Comparison of ENCODE assay signal across 20 mouse cellular contexts in the genomic region with DNA sequence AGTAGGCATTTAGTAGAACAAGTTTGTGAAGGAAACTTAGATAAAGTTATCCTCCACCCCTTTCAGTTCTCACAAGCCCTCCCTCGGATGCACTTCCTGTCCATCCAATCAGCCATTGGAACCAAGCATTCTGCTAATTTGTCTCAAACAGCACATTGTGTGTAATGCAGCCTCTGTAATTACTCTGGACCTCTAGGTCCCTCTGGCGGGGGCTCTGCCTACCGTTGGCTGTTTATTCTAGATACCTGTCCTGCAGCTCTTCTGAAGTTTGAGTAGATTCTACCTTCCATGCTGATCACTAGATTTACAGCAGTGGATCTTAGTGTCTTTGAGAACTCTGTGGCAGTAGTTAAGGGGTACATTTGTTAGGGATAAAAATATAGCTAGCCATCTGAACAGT.
DNase-seq lines count a peak whose midpoint lies in the region; ATAC-seq and TF ChIP-seq lines count a peak whose summit lies in the region.
"Had no signal": no experiment of that assay in that cellular context is flagged by ENCODE, and none has a peak within 500 bp of the region (broad histone marks: within the 10 kb centered on the region; RNA-seq: fewer than 3 reads in every experiment).

No protein-coding gene starts in this region.

- TF ChIP-seq POLR2A in kidney, adult 2 months (IDR thresholded peaks at IDR 0.05; ENCODE audit: low read depth, low read length): no peak
- no peak for TF ChIP-seq POLR2A in CH12.LX (IDR thresholded peaks at IDR 0.05; ENCODE audit: low read depth, low read length)

- peak; percentile 10; the same call in 1 of the 2 replicates for TF ChIP-seq CTCF in gastrocnemius, adult 2 months (IDR thresholded peaks at IDR 0.05)
- no peak; the same call in 1 of the 2 replicates for TF ChIP-seq CTCF in kidney, adult 2 months (conservative IDR thresholded peaks at IDR 0.05; ENCODE audit: insufficient read depth, insufficient read length, low read depth, low read length)
- peak in 1 of 2 experiments; percentile 63; a peak in 2 of 4 replicates for TF ChIP-seq CTCF in CH12.LX (conservative IDR thresholded peaks at IDR 0.05 in 1 of 2, IDR thresholded peaks at IDR 0.05 in 1 of 2; ENCODE audit: low read depth in 2 of 2, low read length in 2 of 2)

- H3K79me2 ChIP-seq in CH12.LX (replicated peaks; ENCODE audit: control insufficient read depth, extremely low read depth, insufficient read depth, poor library complexity, severe bottlenecking): no peaks in the 10 kb centered on the region

- no peak for TF ChIP-seq EP300 in CH12.LX (IDR thresholded peaks at IDR 0.05; ENCODE audit: low read length)

- TF ChIP-seq RAD21 in CH12.LX (IDR thresholded peaks at IDR 0.05; ENCODE audit: low read depth, low read length): peak; percentile 65

- H3K4me3 ChIP-seq in gastrocnemius, adult 2 months: no peak overlapping the region
- no peak overlapping the region for H3K4me3 ChIP-seq in kidney, adult 2 months (ENCODE audit: insufficient read depth, low read depth, low read length)
- H3K4me3 ChIP-seq in kidney, embryonic 14.5 days (ENCODE audit: low read length): no peak overlapping the region
- no peak overlapping the region for H3K4me3 ChIP-seq in CH12.LX (replicated peaks in 1 of 3; ENCODE audit: low read depth in 2 of 3, low read length in 2 of 3, poor library complexity in 1 of 3)
- H3K4me3 ChIP-seq: heart, embryonic 15.5 days; hindbrain, embryonic 15.5 days; midbrain, embryonic 12.5 days; neural tube, embryonic 15.5 days; stomach, embryonic 15.5 days had no signal

- H3K9ac ChIP-seq in kidney, embryonic 14.5 days (ENCODE audit: low read depth, low read length): no peak overlapping the region
- no peak overlapping the region for H3K9ac ChIP-seq in CH12.LX (ENCODE audit: insufficient read depth, low read depth)
- H3K9ac ChIP-seq: heart, embryonic 15.5 days; hindbrain, embryonic 15.5 days; midbrain, embryonic 12.5 days; neural tube, embryonic 15.5 days; stomach, embryonic 15.5 days had no signal

- in situ Hi-C loops in CH12.LX (cut with MboI; ENCODE audit: low pct_ligation_motif_present, low pct_unique_long_range_greater_than_20kb, low sequenced_read_pairs): no loop called here

- no peaks in the 10 kb centered on the region for H3K27me3 ChIP-seq in kidney, adult 2 months (replicated peaks; ENCODE audit: control insufficient read depth, insufficient read depth, low read length)
- H3K27me3 ChIP-seq in kidney, embryonic 14.5 days (ENCODE audit: control insufficient read depth, insufficient read depth, low read length): no peaks in the 10 kb centered on the region
- no peaks in the 10 kb centered on the region for H3K27me3 ChIP-seq in CH12.LX (replicated peaks)
- H3K27me3 ChIP-seq: heart, embryonic 15.5 days; hindbrain, embryonic 15.5 days; midbrain, embryonic 12.5 days; neural tube, embryonic 15.5 days; stomach, embryonic 15.5 days had no signal

- DNase-seq in gastrocnemius, adult 2 months: no peak
- no peak for DNase-seq in gastrocnemius, postnatal 10 days
- DNase-seq in kidney, adult 2 months: peak; percentile 40
- DNase-seq in CH12.LX (ENCODE audit: extremely low read depth) (no peak), adipocyte (ENCODE audit: low spot score) (no peak)
- peak; percentile 58 to 60 for DNase-seq in kidney, postnatal 25 days
- no peak for DNase-seq in left cerebral cortex, postnatal 10 days (ENCODE audit: extremely low spot score in 1 of 2, low spot score in 2 of 2)
- DNase-seq: adrenal gland, postnatal 25 days; cerebellum, adult 8-10 months; cerebellum, postnatal 36 days; lung, adult 18-20 months; right cerebral cortex, adult 18-20 months; thymus, adult 2 months had no signal

- peaks cover 7% of the 10 kb centered on the region; the same call in 1 of the 2 replicates for H3K4me1 ChIP-seq in kidney, adult 2 months (ENCODE audit: control insufficient read depth, insufficient read depth, low read length)
- no peaks in the 10 kb centered on the region for H3K4me1 ChIP-seq in kidney, embryonic 14.5 days (ENCODE audit: control insufficient read depth, insufficient read depth, low read length)
- no peaks in the 10 kb centered on the region; a peak in 1 of 4 replicates for H3K4me1 ChIP-seq in CH12.LX (ENCODE audit: control insufficient read depth in 1 of 2, insufficient read depth in 2 of 2)
- H3K4me1 ChIP-seq: hindbrain, embryonic 15.5 days; midbrain, embryonic 12.5 days; neural tube, embryonic 15.5 days; stomach, embryonic 15.5 days had no signal

- WGBS in kidney, adult 2 months: 41% methylated on average over 3 of the region's 3 CpGs
- 73% methylated on average over 3 of the region's 3 CpGs for WGBS in kidney, embryonic 14.5 days

- no peaks in the 10 kb centered on the region for H3K9me3 ChIP-seq in kidney, embryonic 14.5 days (ENCODE audit: control insufficient read depth, low read length)
- no peaks in the 10 kb centered on the region for H3K9me3 ChIP-seq in CH12.LX (replicated peaks; ENCODE audit: low read length)
- H3K9me3 ChIP-seq: heart, embryonic 15.5 days; hindbrain, embryonic 15.5 days; midbrain, embryonic 12.5 days; neural tube, embryonic 15.5 days; stomach, embryonic 15.5 days had no signal

- ATAC-seq in kidney, embryonic 14.5 days (ENCODE audit: low FRiP score, low TSS enrichment): no peak
- ATAC-seq: forebrain, embryonic 14.5 days had no signal

- H3K4me2 ChIP-seq in kidney, embryonic 14.5 days (replicated peaks; ENCODE audit: low read depth, low read length): no peak overlapping the region
- H3K4me2 ChIP-seq in CH12.LX (ENCODE audit: insufficient read depth, low read depth, poor library complexity, severe bottlenecking): no peak overlapping the region
- H3K4me2 ChIP-seq: heart, embryonic 15.5 days; hindbrain, embryonic 15.5 days; midbrain, embryonic 12.5 days; neural tube, embryonic 15.5 days; stomach, embryonic 15.5 days had no signal

- dilution Hi-C loops in CH12.LX (cut with MboI; ENCODE audit: extremely low pct_ligation_motif_present, extremely low pct_unique_long_range_greater_than_20kb, low sequenced_read_pairs): no loop called here

- no peak overlapping the region for H3K27ac ChIP-seq in gastrocnemius, adult 2 months
- H3K27ac ChIP-seq in kidney, adult 2 months (ENCODE audit: insufficient read depth, low read depth, low read length): no peak overlapping the region
- H3K27ac ChIP-seq in kidney, embryonic 14.5 days (ENCODE audit: low read depth, low read length): no peak overlapping the region
- H3K27ac ChIP-seq in CH12.LX (ENCODE audit: insufficient read depth, low read depth): no peak overlapping the region
- H3K27ac ChIP-seq: heart, embryonic 15.5 days; hindbrain, embryonic 15.5 days; midbrain, embryonic 12.5 days; neural tube, embryonic 15.5 days; stomach, embryonic 15.5 days had no signal

- peaks cover 7% of the 10 kb centered on the region; the same call in 1 of the 2 replicates for H3K36me3 ChIP-seq in kidney, adult 2 months (ENCODE audit: control insufficient read depth, insufficient read depth, low read length)
- peaks cover 40% of the 10 kb centered on the region for H3K36me3 ChIP-seq in kidney, embryonic 14.5 days (ENCODE audit: control insufficient read depth, insufficient read depth, low read length)
- H3K36me3 ChIP-seq in CH12.LX (replicated peaks in 1 of 2; ENCODE audit: control insufficient read depth in 1 of 2, insufficient read depth in 1 of 2, low read length in 1 of 2): no peaks in the 10 kb centered on the region
- H3K36me3 ChIP-seq: hindbrain, embryonic 15.5 days; neural tube, embryonic 15.5 days had no signal

- intact Hi-C loops in gastrocnemius, adult 2 months (cut with DNase I): loop anchor here (10.0 kb wide), 1 partner anchor 180 kb away; no protein-coding TSS in a partner anchor
- intact Hi-C loops in left cerebral cortex, postnatal 10 days (cut with DNase I): loop anchor here (10.0 kb wide), 1 partner anchor 180 kb away; no protein-coding TSS in a partner anchor

TF ChIP-seq in CH12.LX, 34 proteins besides CTCF, POLR2A, EP300 and RAD21:
- TF ChIP-seq SMC3 (IDR thresholded peaks at IDR 0.05; ENCODE audit: low read depth, low read length): peak; percentile 81
- TF ChIP-seq GABPA (IDR thresholded peaks at IDR 0.05; ENCODE audit: insufficient replicate concordance, low read depth, low read length): no peak
- TF ChIP-seq ZC3H11A (IDR thresholded peaks at IDR 0.05; ENCODE audit: low read depth, low read length): peak; percentile 13; the same call in 1 of the 2 replicates

Comparison
In these comparisons a context has a peak if more than half of its experiments do, and no peak if none do; other contexts are left out.
1. DNase-seq: peak in kidney, adult 2 months (single experiment) and kidney, postnatal 25 days (2 of 2); none in gastrocnemius, adult 2 months (single experiment), gastrocnemius, postnatal 10 days (single experiment), CH12.LX (single experiment), adipocyte (single experiment) and left cerebral cortex, postnatal 10 days (0 of 2).